Mouse (Mus musculus): ENCODE measurements at regions not wholly inside any gene's neighbourhood (a gene's known extent, or its start where the extent isn't known, plus 50 kb on each side); places are given as distances from the start of the nearest gene placed in this dataset.

DNA sequence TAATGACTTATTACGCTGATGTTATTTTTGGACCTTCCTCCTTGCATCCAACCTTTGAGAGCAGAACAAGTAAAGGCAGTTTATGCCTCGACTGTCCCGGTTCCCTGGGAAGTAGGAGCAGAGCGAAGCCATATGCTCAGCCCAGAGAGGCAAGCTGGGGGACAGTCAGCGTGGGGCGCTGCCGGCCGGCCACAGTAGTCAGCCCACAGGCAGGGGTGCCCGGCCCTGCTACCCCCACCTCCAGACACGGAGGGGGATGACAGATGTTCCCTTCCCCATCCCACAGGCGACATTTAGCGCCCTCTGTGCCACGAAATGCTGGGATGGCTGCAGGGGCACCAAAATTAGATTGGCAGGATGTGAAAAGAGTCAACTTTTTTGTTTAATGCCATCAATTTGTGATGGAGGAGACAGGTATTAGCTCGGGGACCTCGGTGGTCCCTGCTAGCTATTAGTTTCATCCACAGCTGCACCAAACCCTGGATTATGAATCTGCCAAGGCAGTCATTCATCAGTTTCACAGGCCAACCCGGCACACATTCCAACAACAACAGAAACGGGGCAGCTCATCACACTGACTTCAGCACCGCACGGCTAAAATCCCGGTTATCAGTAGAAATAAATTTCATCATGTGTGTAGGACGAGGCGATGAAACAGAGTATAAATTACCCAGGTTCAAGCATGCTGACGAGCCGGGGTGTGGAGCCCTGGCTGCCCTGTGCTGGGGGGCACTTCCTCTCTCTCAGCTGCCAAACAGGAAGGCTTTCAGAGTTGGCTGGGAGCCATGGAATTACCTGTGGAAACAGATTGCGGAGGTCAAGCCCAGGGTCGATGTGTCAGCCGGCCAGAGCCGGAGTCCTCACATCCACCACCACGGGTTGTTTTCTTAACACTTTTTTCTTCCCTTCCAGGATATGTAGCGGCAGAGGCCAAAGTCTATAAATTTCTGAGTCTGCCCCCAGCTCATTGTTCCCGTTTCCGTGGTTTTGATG, 392.3 kb upstream of the Mgmt start:
- DNase-seq (ENCODE audit: low spot score in 2 of 2) = no peak

DNA sequence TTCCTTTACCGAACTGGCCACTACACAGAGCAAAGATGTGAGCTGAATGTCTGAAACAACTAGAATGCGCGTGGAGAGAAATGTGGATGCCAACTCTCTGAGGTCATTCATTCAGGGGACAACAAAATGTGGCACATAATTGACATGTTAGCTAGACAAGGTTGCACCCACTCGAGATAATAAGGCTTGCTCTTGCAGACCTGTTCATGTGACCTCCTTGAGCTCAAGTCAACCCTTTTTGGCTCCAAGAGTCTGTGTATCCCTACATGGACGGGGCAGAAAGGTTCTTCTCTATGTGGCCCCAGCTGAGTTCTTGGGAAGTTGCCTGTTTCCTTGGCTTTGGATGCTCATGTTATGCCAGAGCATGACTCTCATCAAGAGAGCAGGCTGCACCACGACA, 383.0 kb upstream of the Mgmt start:
- no peak for DNase-seq (ENCODE audit: low spot score in 2 of 2)

DNA sequence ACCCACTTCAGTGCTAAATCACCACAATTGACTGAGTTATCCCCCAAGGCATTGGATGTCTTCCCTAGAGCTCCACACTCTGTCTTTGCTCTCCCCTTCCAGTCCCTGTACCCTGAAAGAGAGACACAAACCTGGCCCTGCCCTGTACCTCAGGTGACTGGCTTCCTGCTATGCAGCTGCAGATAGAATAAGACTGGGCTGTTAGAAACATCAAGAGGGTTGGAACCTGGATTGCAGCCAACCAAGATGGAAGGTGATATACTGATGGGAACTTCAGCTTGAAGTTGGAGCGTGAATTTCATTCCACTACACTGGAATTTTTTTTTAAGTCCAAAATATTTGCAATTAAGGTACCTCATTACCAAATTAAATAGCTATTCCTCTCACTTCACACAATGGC, 379.0 kb upstream of the Mgmt start:
- DNase-seq (ENCODE audit: low spot score in 2 of 2) = no peak

DNA sequence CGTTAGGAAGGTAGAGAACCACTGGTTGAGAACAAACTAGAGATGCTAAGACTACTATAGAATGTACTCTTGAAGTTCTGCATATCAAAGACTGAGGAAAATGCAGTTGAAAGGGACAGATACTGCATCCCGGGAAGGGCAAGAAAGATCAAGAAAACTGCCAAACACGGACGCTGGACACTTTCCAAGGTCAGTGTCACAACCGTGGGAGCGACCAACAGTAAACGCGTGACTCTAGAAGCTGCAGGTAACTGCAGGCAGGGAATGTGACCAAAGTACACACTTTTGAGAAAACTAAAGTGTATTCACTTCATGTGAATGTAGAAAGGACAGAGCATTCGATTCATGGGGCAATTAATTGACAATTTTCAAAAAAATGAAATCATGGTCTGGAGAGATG, 368.6 kb upstream of the Mgmt start:
- DNase-seq (ENCODE audit: low spot score in 2 of 2) = no peak

GRCm38 (mm10) chr7:136530006-136530785, 364.2 kb upstream of the Mgmt start:
- no peak for DNase-seq (ENCODE audit: low spot score in 2 of 2)

DNA sequence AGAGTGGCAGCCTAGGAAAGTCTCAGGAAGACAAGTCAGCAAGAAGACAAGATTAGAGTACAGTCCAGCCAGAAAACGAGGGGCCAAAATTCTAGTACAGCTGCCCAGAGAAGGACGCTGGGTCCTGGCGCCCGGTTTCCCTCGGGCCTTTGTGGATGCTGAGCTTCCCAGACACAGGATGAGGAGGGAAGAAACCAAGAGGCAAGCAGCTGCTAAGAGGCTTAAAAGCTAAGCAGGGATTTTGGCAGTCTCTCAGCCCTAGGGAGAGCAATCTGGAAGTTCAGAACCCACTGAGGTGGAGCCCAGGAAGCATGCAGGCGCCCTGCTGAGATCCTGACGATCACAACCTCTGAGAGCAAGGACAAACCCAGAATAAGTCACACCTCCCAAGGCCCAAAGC, 363.1 kb upstream of the Mgmt start:
- no peak for DNase-seq (ENCODE audit: low spot score in 2 of 2)

DNA sequence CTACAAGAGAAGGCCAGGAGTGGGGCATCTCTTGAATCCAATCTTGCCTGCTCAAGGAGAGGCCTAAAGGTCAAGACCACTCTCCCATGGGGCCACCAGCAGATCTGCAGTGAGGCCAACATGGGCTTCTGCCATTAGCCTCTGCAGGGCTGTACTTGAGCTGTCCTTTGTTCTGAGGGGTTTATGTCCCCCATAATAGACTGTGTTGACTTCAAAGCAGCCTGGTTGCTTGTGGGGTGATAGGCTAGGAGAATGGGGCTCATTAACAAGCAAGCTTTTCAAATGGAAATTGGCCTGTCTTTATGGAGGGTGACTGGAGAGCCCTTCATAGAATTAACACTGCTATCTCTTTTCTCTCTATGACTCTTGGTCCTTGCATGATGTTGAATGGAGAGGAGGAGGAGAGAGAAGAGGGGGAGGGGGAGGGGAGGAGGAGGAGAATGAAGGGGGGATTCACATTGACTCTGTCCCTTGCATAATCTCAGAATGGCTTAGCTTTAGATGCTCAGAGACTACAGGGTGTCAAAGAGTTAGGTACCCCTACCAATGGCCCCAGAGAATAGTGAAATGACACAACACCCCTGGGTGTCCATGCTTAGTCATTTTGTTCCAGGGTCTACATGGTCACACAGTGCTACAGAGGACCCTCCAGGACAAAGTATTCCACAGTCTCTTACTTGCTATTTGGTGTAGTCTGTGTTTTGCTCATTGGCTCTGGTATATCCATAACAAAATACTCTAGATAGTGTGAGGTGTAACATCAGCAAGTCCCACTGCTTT, 352.3 kb upstream of the Mgmt start:
- no peak for DNase-seq (ENCODE audit: low spot score in 2 of 2)

DNA sequence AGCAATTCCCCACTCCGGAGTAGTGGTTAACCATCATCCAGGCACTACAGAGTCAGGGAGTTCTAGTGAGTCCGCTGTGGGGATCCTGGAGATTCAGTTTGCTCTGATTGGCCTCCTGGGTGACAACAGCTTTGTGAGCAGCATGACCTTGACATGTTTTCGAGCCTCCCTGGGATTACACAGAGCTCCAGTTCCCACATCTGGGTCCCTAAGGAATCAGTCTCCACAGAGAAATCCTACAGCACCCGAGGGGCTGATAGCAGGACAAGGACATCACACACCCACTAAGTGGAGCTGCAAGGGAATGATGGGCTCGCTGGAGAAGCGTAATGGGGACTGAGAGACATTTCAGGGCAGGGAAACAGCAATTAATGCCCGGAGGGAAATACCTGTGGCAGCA, 351.5 kb upstream of the Mgmt start:
- DNase-seq (ENCODE audit: low spot score in 2 of 2) = no peak

DNA sequence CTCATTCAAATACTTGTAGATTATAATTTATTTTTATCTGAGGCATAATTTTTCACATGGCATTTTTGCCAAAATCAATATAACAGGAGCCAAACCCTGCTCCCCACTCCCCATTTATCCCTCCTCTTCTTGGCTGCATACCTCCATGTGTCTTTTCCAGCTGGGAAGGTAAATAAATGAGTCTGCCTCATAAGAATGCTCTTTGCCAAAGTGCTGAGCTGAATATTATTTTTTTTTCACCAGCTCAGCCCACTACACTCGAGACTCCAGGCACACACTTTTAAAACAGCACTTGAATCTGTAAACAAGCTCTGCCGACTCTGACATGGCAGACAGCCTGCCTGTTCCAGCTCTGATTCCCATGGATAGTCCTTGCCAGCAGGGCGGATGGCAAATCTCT, 346.6 kb upstream of the Mgmt start:
- no peak for DNase-seq (ENCODE audit: low spot score in 2 of 2)

DNA sequence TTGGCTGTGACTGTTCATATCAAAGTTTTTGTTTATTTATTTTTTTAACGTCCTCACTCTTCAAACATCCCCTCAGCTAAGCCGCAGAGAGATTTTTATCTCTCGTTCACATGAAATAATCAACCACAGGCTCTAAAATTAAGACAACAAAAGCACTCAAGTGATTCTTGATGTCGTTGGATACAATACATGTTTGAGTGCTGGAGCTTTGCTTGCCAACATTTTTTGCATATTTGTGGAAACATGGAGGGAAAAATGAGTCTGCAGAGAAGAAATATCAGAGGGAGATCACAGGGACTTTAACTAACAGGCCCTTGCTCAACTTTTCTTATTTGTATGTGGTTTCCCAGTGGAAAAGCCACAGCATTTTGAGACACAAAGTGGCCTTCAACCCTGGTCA, 338.0 kb upstream of the Mgmt start:
- DNase-seq (ENCODE audit: low spot score in 2 of 2) = no peak

GRCm38 (mm10) chr7:136559536-136559935, 334.9 kb upstream of the Mgmt start:
- DNase-seq (ENCODE audit: low spot score in 2 of 2) = no peak

DNA sequence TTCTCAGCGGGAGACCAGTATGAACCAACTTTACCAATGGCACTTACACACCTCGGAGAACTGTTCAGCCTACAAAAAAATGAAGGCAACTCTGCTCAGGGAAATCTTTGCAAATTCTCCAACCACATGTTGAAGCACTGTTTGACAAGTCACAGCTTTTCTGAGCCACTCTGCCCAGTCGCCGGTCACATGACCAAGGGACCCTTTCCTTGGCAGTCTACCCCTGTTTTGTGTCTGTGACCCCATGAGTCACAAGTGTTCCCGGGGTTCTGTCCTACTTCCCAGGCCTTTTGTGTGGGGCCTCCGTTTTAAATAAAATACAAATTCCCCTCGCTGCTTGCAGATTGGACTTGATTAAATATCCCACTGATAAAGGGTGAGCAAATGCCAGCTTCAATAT, 323.5 kb upstream of the Mgmt start:
- no peak for DNase-seq (ENCODE audit: low spot score in 2 of 2)

- no peak for DNase-seq (ENCODE audit: low spot score in 2 of 2)
These were observed 312.5 kb upstream of the Mgmt start for GRCm38 (mm10) chr7:136581896-136582295.

DNA sequence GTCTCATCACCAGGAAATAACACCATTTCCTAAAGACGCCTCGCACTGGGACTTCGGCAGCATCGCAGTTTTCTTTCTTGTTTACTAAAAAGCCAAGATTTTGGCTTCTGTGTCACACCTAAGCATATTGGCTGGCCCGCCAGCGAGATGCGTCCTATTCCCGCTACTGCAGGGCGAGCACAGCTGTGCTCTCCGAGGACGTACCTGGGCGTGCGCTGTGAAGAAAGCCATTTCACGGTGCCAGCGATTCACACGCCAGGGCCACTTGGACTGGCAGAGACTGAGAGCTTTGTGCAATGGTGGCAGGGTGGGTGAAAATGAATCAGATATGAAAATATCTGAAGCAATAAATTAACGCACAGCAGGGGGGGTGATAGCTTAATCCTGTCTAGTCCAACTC, 310.1 kb upstream of the Mgmt start:
- DNase-seq (ENCODE audit: low spot score in 2 of 2) = no peak

GRCm38 (mm10) chr7:136588491-136588890, 305.9 kb upstream of the Mgmt start:
- DNase-seq (ENCODE audit: low spot score in 2 of 2) = no peak

- no peak for DNase-seq (ENCODE audit: low spot score in 2 of 2)
These were observed 303.5 kb upstream of the Mgmt start for GRCm38 (mm10) chr7:136590947-136591346.

DNA sequence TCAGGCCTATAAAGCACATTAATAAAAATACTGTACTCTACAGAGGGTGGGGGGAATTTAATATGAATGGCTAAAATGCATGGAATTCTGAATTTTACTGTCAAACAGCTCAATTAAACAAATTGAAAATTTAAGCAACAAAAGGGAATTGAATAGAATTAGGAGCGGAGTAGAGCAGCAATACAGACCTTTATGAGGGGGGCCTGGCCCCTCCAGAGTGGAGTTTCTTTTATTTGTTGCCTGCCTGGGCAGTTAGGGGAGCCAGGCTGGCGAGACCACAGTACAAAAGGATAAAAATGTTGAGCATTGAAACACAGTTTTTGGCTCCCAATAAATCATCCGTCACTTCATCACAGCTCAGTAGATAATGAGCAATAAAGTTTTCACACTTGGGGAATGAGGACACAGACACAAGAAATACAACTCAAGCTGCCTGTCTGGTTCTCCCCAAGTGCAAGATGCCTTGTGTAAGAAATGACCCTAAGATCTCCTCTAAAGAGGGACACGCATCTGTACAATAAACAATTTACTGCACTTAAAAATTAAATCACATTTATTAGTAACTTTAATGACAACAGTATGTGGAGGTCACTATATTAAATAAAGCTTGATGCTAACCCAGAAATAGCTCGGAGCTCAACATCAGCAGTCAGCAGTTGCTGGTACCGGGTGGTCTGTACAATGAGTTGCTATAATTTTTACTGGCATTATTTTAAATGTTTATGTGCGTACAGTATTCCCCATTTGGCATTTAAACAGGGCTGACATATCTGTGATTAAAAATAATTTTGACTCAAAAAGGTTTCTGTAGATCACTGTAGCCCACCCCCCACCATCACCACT, 286.9 kb upstream of the Mgmt start:
- DNase-seq (ENCODE audit: low spot score in 2 of 2) = no peak

DNA sequence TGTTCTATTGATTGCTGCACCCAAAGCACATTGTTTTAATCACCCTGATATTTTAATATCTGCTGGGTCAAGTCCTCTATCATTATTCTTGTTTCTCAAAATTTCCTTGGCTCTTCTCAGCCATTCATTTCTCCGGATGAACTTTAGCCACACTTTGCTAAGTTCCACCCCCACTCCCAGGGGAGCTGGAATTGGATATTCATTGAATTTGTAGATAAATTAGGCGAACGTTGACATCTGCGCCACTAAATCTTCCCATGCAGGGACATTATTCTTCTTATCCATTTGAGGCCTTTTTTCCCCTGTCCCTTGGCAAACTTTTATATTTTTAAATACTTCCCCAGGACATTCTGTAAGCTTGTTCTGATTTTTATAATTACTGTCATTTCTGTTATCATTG, 280.9 kb upstream of the Mgmt start:
- DNase-seq (ENCODE audit: low spot score in 2 of 2) = no peak

DNA sequence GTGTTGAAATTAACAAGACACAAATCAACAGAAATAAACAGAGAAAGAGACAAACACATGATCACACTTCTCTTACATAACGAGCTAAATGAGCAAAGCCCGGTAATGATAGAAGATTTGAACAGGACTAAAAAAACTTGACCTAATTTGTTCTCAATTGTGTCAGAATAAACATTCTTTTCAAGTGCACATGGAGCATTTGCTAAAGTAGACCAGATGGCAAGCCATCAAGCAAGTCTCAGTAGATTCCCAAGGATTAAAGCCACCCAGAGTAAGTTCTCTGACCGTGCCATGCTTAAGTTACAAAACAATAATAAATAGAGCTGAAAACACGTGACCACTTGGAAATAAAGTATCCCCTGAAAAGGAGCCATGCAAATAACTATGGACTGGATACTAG, 269.9 kb upstream of the Mgmt start:
- no peak for DNase-seq (ENCODE audit: low spot score in 2 of 2)

GRCm38 (mm10) chr7:136631089-136631488, 263.3 kb upstream of the Mgmt start:
- peak; percentile 13 to 26 for DNase-seq (ENCODE audit: low spot score in 2 of 2)

DNA sequence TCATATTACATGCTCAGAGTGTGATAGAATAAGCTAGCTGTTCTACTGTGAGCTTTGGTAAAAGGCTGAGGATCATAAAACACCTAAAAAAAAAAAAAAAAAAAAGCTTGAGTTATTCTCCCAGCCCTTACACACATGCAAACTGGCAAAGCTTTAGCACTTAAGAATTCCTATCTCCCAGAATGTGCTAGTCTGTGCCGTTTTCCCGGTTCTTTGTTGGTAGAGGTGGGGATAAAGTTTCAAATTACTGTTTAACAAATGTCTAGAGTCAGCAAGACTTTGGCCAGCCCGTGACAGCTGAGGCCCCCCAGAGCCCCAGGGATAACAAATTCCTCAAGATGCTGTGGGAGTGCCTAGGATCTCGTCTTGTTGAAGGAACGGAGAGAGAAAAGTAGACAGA, 254.3 kb upstream of the Mgmt start:
- DNase-seq (ENCODE audit: low spot score in 2 of 2) = no peak
